Mouse (Mus musculus) brain, embryonic 18.5 days (tissue): ENCODE measurements around the gene Gm20479.

Source experiments
- DNase-seq: peaks from one replicate; pipeline ENCODE4 v3.0.0-alpha.2; 2012; ENCODE audit warnings: low read depth, low spot score

The Gm20479 gene

GRCm38 (mm10) chr7:27367976-27368375 lies 10.8 kb upstream of the Gm20479 start:
- no peak for DNase-seq

- DNase-seq: no peak
These were observed 9.0 kb upstream of the Gm20479 start for GRCm38 (mm10) chr7:27366082-27366844.

GRCm38 (mm10) chr7:27364379-27364778 lies 7.2 kb upstream of the Gm20479 start:
- no peak for DNase-seq

GRCm38 (mm10) chr7:27361283-27361946 lies 4.2 kb upstream of the Gm20479 start:
- peak; percentile 97 for DNase-seq

GRCm38 (mm10) chr7:27360749-27361148 lies 3.5 kb upstream of the Gm20479 start:
- DNase-seq: no peak

GRCm38 (mm10) chr7:27359706-27360358 lies 2.6 kb upstream of the Gm20479 start:
- DNase-seq: no peak

- DNase-seq: no peak
These were observed 1.9 kb upstream of the Gm20479 start for GRCm38 (mm10) chr7:27359162-27359561.

GRCm38 (mm10) chr7:27357595-27357978 lies 368 bp upstream of the Gm20479 start:
- no peak for DNase-seq

GRCm38 (mm10) chr7:27356248-27356647 lies 971 bp downstream of the Gm20479 start:
- no peak for DNase-seq

GRCm38 (mm10) chr7:27355745-27356240 lies 1.4 kb downstream of the Gm20479 start, which contains the start of gene Shkbp1:
Gene Shkbp1 (minus strand): TSS chr7:27356019.
- DNase-seq: peak; percentile 84

- no peak for DNase-seq
These were observed 2.0 kb downstream of the Gm20479 start for GRCm38 (mm10) chr7:27355261-27355660.

GRCm38 (mm10) chr7:27354783-27355182 lies 2.4 kb downstream of the Gm20479 start:
- no peak for DNase-seq

GRCm38 (mm10) chr7:27354144-27354543 lies 3.1 kb downstream of the Gm20479 start:
- no peak for DNase-seq

GRCm38 (mm10) chr7:27345444-27345843 lies 11.8 kb downstream of the Gm20479 start:
- no peak for DNase-seq

GRCm38 (mm10) chr7:27342595-27342994 lies 14.6 kb downstream of the Gm20479 start:
- no peak for DNase-seq

GRCm38 (mm10) chr7:27339519-27339918 lies 17.7 kb downstream of the Gm20479 start:
- no peak for DNase-seq

GRCm38 (mm10) chr7:27339114-27339513 lies 18.1 kb downstream of the Gm20479 start:
- no peak for DNase-seq

GRCm38 (mm10) chr7:27337175-27337853 lies 19.9 kb downstream of the Gm20479 start, which contains the start of gene Ltbp4:
Gene Ltbp4 (minus strand): TSS chr7:27337692.
- no peak for DNase-seq

- DNase-seq: no peak
These were observed 21.0 kb downstream of the Gm20479 start for GRCm38 (mm10) chr7:27335928-27336823.

GRCm38 (mm10) chr7:27335011-27335720 lies 22.1 kb downstream of the Gm20479 start:
- DNase-seq: no peak
